Mouse (Mus musculus): ENCODE measurements at regions not wholly inside any gene's neighbourhood (a gene's known extent, or its start where the extent isn't known, plus 50 kb on each side); places are given as distances from the start of the nearest gene placed in this dataset.

- H3K9me3 ChIP-seq: no peaks in the 10 kb centered on the region
- no peak overlapping the region for H3K4me3 ChIP-seq
- H3K27me3 ChIP-seq: no peaks in the 10 kb centered on the region
- H3K4me2 ChIP-seq: no peak overlapping the region
- 65% methylated on average over 5 of the region's 5 CpGs for WGBS
- no peaks in the 10 kb centered on the region for H3K36me3 ChIP-seq
- no peak overlapping the region for H3K9ac ChIP-seq
- peaks cover 21% of the 10 kb centered on the region for H3K4me1 ChIP-seq
- peak overlapping the region; percentile 23; the same call in 1 of the 2 replicates for H3K27ac ChIP-seq
- ATAC-seq (ENCODE audit: insufficient number of reproducible peaks, insufficient read depth, low FRiP score, low TSS enrichment, low read depth): no peak
Observed at GRCm38 (mm10) chr2:131698008-131698965, 136.2 kb upstream of the Adra1d start.

GRCm38 (mm10) chr2:131696307-131696706 lies 134.2 kb upstream of the Adra1d start:
- Histone ChIP-seq H3K27me3 (no peaks in the 10 kb centered on the region), H3K27ac (no peak overlapping the region), H3K9ac (no peak overlapping the region), H3K4me2 (no peak overlapping the region), H3K36me3 (no peaks in the 10 kb centered on the region), H3K9me3 (no peaks in the 10 kb centered on the region), H3K4me1 (peaks cover 21% of the 10 kb centered on the region), H3K4me3 (no peak overlapping the region)
- no peak for ATAC-seq (ENCODE audit: insufficient number of reproducible peaks, insufficient read depth, low FRiP score, low TSS enrichment, low read depth)
- 77% methylated on average over 3 of the region's 3 CpGs for WGBS

- H3K27ac ChIP-seq: no peak overlapping the region
- H3K9me3 ChIP-seq: no peaks in the 10 kb centered on the region
- no peak overlapping the region for H3K4me3 ChIP-seq
- no peaks in the 10 kb centered on the region for H3K36me3 ChIP-seq
- H3K27me3 ChIP-seq: no peaks in the 10 kb centered on the region
- no peak overlapping the region for H3K4me2 ChIP-seq
- peaks cover 4% of the 10 kb centered on the region for H3K4me1 ChIP-seq
- ATAC-seq (ENCODE audit: insufficient number of reproducible peaks, insufficient read depth, low FRiP score, low TSS enrichment, low read depth): no peak
- H3K9ac ChIP-seq: no peak overlapping the region
- 49% methylated on average over 6 of the region's 6 CpGs for WGBS
Observed at GRCm38 (mm10) chr2:131689996-131690395, 127.9 kb upstream of the Adra1d start.

GRCm38 (mm10) chr2:131688282-131688681 lies 126.2 kb upstream of the Adra1d start:
- H3K9me3 ChIP-seq: no peaks in the 10 kb centered on the region
- H3K4me3 ChIP-seq: no peak overlapping the region
- ATAC-seq (ENCODE audit: insufficient number of reproducible peaks, insufficient read depth, low FRiP score, low TSS enrichment, low read depth): no peak
- no peak overlapping the region for H3K4me2 ChIP-seq
- no peak overlapping the region for H3K9ac ChIP-seq
- no peaks in the 10 kb centered on the region for H3K36me3 ChIP-seq
- no peak overlapping the region for H3K27ac ChIP-seq
- WGBS: 89% methylated on average over 2 of the region's 2 CpGs
- H3K4me1 ChIP-seq: peaks cover 4% of the 10 kb centered on the region
- no peaks in the 10 kb centered on the region for H3K27me3 ChIP-seq

- no peak for ATAC-seq (ENCODE audit: insufficient number of reproducible peaks, insufficient read depth, low FRiP score, low TSS enrichment, low read depth)
- H3K27me3 ChIP-seq: no peaks in the 10 kb centered on the region
Observed at GRCm38 (mm10) chr2:131687449-131687848, 125.4 kb upstream of the Adra1d start.

GRCm38 (mm10) chr2:131686748-131687147 lies 124.7 kb upstream of the Adra1d start:
- Histone ChIP-seq H3K36me3 (no peaks in the 10 kb centered on the region), H3K9ac (no peak overlapping the region), H3K9me3 (no peaks in the 10 kb centered on the region), H3K4me2 (no peak overlapping the region), H3K27me3 (no peaks in the 10 kb centered on the region), H3K27ac (no peak overlapping the region), H3K4me1 (peaks cover 4% of the 10 kb centered on the region), H3K4me3 (no peak overlapping the region)
- no peak for ATAC-seq (ENCODE audit: insufficient number of reproducible peaks, insufficient read depth, low FRiP score, low TSS enrichment, low read depth)
- 41% methylated on average over 2 of the region's 2 CpGs for WGBS

More at GRCm38 (mm10) chr2:131687449-131687848, 125.4 kb upstream of the Adra1d start:
- H3K36me3 ChIP-seq: no peaks in the 10 kb centered on the region
- H3K9ac ChIP-seq: no peak overlapping the region
- H3K9me3 ChIP-seq: no peaks in the 10 kb centered on the region
- H3K27ac ChIP-seq: no peak overlapping the region
- H3K4me3 ChIP-seq: no peak overlapping the region
- H3K4me2 ChIP-seq: no peak overlapping the region
- peaks cover 4% of the 10 kb centered on the region for H3K4me1 ChIP-seq
- WGBS: 89% methylated on average over 2 of the region's 2 CpGs

GRCm38 (mm10) chr2:131685326-131685725 lies 123.2 kb upstream of the Adra1d start:
- no peak overlapping the region for H3K27ac ChIP-seq
- H3K9me3 ChIP-seq: no peaks in the 10 kb centered on the region
- H3K36me3 ChIP-seq: no peaks in the 10 kb centered on the region
- no peaks in the 10 kb centered on the region for H3K27me3 ChIP-seq
- no peak overlapping the region for H3K9ac ChIP-seq
- no peak overlapping the region for H3K4me2 ChIP-seq
- no peak overlapping the region for H3K4me3 ChIP-seq
- peaks cover 4% of the 10 kb centered on the region for H3K4me1 ChIP-seq
- ATAC-seq (ENCODE audit: insufficient number of reproducible peaks, insufficient read depth, low FRiP score, low TSS enrichment, low read depth): no peak
- 85% methylated on average over 3 of the region's 3 CpGs for WGBS

GRCm38 (mm10) chr2:131683734-131684133 lies 121.7 kb upstream of the Adra1d start:
- no peak overlapping the region for H3K27ac ChIP-seq
- no peak for ATAC-seq (ENCODE audit: insufficient number of reproducible peaks, insufficient read depth, low FRiP score, low TSS enrichment, low read depth)
- WGBS: 81% methylated on average over 2 of the region's 2 CpGs
- H3K9me3 ChIP-seq: no peaks in the 10 kb centered on the region
- H3K27me3 ChIP-seq: no peaks in the 10 kb centered on the region
- H3K4me3 ChIP-seq: no peak overlapping the region
- H3K4me2 ChIP-seq: no peak overlapping the region
- peaks cover 5% of the 10 kb centered on the region for H3K4me1 ChIP-seq
- H3K36me3 ChIP-seq: no peaks in the 10 kb centered on the region
- no peak overlapping the region for H3K9ac ChIP-seq

GRCm38 (mm10) chr2:131678484-131678883 lies 116.4 kb upstream of the Adra1d start:
- Histone ChIP-seq H3K27me3 (no peaks in the 10 kb centered on the region), H3K36me3 (no peaks in the 10 kb centered on the region), H3K4me3 (no peak overlapping the region), H3K4me2 (no peak overlapping the region), H3K9me3 (no peaks in the 10 kb centered on the region), H3K4me1 (peaks cover 6% of the 10 kb centered on the region; the same call in 1 of the 2 replicates), H3K27ac (no peak overlapping the region), H3K9ac (no peak overlapping the region)
- 41% methylated on average over 2 of the region's 2 CpGs for WGBS
- ATAC-seq (ENCODE audit: insufficient number of reproducible peaks, insufficient read depth, low FRiP score, low TSS enrichment, low read depth): no peak

GRCm38 (mm10) chr2:131676736-131677135 lies 114.7 kb upstream of the Adra1d start:
- Histone ChIP-seq H3K36me3 (no peaks in the 10 kb centered on the region), H3K4me2 (no peak overlapping the region), H3K27ac (no peak overlapping the region), H3K9ac (no peak overlapping the region), H3K9me3 (no peaks in the 10 kb centered on the region), H3K27me3 (no peaks in the 10 kb centered on the region), H3K4me3 (no peak overlapping the region), H3K4me1 (peaks cover 16% of the 10 kb centered on the region)
- no peak for ATAC-seq (ENCODE audit: insufficient number of reproducible peaks, insufficient read depth, low FRiP score, low TSS enrichment, low read depth)
- 83% methylated on average over 1 of the region's 1 CpGs for WGBS

- no peak overlapping the region for H3K4me3 ChIP-seq
- H3K9me3 ChIP-seq: no peaks in the 10 kb centered on the region
- no peaks in the 10 kb centered on the region for H3K36me3 ChIP-seq
- H3K27me3 ChIP-seq: no peaks in the 10 kb centered on the region
- H3K27ac ChIP-seq: no peak overlapping the region
- no peak overlapping the region for H3K9ac ChIP-seq
- H3K4me2 ChIP-seq: no peak overlapping the region
- H3K4me1 ChIP-seq: peaks cover 16% of the 10 kb centered on the region
- ATAC-seq (ENCODE audit: insufficient number of reproducible peaks, insufficient read depth, low FRiP score, low TSS enrichment, low read depth): no peak
- 89% methylated on average over 6 of the region's 6 CpGs for WGBS
Observed at GRCm38 (mm10) chr2:131674872-131675271, 112.8 kb upstream of the Adra1d start.

- no peak for ATAC-seq (ENCODE audit: insufficient number of reproducible peaks, insufficient read depth, low FRiP score, low TSS enrichment, low read depth)
- Histone ChIP-seq H3K9ac (no peak overlapping the region), H3K27ac (peak overlapping the region; percentile 69), H3K36me3 (no peaks in the 10 kb centered on the region), H3K4me2 (no peak overlapping the region), H3K4me1 (peaks cover 13% of the 10 kb centered on the region), H3K27me3 (no peaks in the 10 kb centered on the region), H3K4me3 (no peak overlapping the region), H3K9me3 (no peaks in the 10 kb centered on the region)
- 42% methylated on average over 3 of the region's 3 CpGs for WGBS
Observed at GRCm38 (mm10) chr2:131673351-131673750, 111.3 kb upstream of the Adra1d start.

All from embryonic facial prominence, embryonic 13.5 days (tissue).